Mouse (Mus musculus): ENCODE measurements around the gene Tmem121b.

GRCm38 (mm10) chr6:120517311-120517710 is 23.7 kb upstream of the Tmem121b start:
- TF ChIP-seq CHD2 (IDR thresholded peaks at IDR 0.05; ENCODE audit: low read depth, low read length) (no peak), ZNF384 (IDR thresholded peaks at IDR 0.05; ENCODE audit: low read depth, low read length) (no peak)

Data from ES-E14 (cell line).